Mouse (Mus musculus): ENCODE data around the gene Ppig.
"Not testable (repeated sequence)": the region's sequence is repeated elsewhere in the genome, so short reads cannot be mapped to it uniquely, and the experiment has no call there.

Gene Ppig

GRCm38 (mm10) chr2:69722273-69722649, at the start of gene Ppig:
Gene Ppig, plus strand, starts transcription at chr2:69722545.
- no peak for DNase-seq (ENCODE audit: low spot score)

GRCm38 (mm10) chr2:69673723-69674122, 48.6 kb upstream of the Ppig start:
- DNase-seq (ENCODE audit: low spot score): no peak

- DNase-seq (ENCODE audit: low spot score): no peak
These were observed 47.1 kb upstream of the Ppig start for GRCm38 (mm10) chr2:69675266-69675665.

DNA sequence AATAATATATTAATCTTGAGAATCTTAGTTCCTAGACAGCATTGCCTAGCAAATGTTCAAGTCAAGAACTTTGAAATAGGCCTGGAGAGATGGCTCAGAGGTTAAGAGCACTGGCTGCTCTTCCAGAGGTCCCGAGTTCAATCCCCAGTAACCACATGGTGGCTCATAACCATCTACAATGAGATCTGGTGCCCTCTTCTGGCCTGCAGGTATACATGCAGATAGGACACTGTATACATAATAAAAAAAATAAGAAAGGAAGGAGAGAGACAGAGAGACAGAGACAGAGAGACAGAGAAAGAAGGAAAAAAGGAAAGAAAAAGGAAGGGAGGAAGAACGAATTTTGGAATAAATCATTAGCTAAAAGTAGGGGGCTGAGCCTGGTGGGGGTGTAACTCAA, 45.6 kb upstream of the Ppig start:
- no peak for DNase-seq (ENCODE audit: low spot score)

DNA sequence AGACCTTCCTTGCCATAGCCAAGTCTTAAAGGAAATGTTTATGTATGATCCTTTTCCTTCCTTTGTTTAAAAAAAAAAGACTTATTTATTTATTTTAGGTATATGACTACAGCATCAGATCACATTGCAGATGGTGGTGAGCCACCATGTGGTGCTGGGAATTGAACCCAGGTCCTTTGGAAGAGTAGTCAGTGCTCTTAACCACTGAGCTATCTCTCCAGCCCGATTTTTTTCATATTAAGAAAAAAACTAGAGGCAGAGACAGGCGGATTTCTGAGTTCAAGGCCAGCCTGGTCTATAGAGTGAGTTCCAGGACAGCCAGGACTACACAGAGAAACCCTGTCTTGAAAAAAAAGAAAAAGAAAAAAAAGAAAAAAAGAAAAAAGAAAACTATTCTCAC, 45.1 kb upstream of the Ppig start:
- not testable (repeated sequence) for DNase-seq (ENCODE audit: low spot score)

- DNase-seq (ENCODE audit: low spot score): no peak
These were observed 42.4 kb upstream of the Ppig start for GRCm38 (mm10) chr2:69679990-69680389.

GRCm38 (mm10) chr2:69681931-69682330, 40.4 kb upstream of the Ppig start:
- no peak for DNase-seq (ENCODE audit: low spot score)

- DNase-seq (ENCODE audit: low spot score): no peak
These were observed 39.1 kb upstream of the Ppig start for GRCm38 (mm10) chr2:69683036-69683805.

DNA sequence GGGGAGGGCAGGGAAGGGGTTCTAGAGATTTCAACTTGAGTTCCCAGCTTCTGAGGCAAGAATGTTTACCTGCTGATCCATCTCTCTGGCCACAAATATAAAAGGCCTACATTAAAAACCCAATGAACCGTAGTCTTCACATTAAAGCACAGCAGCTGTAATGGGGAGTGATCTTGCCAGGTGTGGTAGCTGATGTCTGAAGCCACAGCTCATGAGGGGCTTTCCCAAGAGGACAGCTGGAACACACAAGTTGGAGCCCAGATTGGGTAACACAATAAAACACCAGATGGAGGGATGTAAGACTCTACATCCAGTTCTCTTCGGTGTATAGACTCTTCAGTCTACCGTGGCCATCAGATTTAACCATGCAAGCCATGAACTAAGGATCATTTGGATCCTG, 37.9 kb upstream of the Ppig start:
- no peak for DNase-seq (ENCODE audit: low spot score)

DNA sequence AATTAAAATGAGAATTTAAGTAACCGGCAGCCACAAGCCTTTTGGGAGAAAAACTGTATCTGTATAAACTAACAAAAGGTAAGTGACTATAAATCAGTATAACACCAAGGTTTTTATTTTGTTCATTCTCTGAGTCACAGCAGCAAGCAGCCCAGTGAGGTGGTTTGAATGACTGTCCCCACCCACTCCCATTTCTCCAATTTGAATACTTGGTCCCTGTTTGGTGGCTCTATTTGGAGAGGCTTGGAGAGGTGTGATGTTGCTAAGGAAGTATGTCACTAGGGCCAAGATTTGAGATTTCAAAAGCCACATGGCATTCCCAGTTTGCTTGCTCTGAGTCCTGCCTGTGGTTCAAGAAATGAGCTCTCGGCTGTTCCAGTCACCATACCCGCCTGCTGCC, 32.1 kb upstream of the Ppig start:
- DNase-seq (ENCODE audit: low spot score): no peak

DNA sequence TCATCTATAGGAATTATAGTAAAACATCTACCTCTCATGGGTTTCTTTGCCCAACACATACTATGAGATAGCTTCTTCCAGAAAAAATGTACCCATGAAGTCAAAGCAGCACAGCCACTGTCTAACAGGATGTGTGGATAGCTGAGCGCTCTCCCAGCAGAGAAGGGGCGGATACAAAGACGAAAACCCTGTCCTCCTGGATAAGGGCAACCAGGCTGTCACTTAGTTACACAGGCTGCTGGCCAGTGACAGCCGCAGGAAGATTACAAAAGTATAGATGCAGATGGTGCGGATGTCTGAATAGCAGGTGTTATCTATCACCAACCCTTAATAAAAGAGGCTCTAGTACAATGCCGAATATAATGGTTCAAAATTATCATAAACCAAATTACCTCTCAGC, 31.5 kb upstream of the Ppig start:
- DNase-seq (ENCODE audit: low spot score): no peak

DNA sequence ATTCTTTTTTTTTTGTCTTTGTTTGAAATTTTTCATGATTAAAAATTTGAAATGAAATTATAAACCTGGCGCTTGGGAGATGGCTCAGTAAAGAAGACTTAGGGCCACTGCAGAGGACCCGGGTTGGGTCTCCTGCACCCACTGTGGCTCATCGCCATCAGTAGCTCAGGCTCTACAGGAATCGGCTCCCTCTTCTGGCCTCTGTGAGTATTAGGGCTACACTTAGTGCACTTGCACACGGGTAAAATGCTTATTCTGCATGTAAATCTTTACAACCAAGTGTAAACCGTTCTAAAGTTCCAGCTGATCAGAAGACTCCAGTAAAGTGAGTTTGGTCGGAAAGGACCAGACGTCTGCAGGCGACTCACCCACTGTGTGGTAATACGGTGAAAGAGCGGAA, 28.8 kb upstream of the Ppig start:
- no peak for DNase-seq (ENCODE audit: low spot score)

DNA sequence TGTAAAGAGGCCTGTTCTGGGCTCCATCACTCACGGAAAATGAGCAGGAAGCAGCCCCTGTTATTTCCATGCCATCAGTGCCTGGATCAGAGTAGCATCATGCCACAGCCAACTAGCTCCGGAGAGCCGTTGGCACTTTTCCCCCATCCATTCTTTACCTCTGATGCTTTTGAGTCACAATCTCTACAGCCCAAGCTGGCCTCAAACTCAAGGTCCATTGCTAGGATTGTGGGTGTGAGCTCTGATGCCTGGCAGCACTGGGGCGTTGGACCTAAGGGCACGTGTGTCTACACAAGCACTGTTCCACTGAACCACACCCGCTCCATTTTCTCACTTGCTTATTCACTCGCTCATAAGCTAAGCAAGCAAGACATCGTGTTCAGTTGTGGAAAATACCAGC, 21.9 kb upstream of the Ppig start:
- DNase-seq (ENCODE audit: low spot score): no peak

DNA sequence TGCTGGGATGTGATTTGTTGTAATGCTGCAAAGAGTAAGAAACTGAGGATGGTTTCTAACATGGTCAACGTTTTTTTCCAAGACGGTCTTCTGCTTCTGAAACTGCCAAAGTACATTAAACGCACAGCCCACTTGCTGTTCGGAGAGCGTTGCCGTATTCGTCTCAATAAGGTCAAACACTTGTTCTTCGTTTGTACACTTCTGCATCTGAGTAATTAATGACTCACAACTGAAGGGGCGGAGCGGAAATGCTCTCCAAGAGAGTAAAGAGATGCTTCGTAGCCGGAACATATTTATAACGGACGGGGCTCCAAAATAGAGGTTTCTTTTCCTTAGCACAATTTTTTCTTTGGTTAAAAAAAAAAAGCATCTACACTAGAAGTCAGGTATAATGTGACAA, 10.2 kb upstream of the Ppig start:
- DNase-seq (ENCODE audit: low spot score): no peak

DNA sequence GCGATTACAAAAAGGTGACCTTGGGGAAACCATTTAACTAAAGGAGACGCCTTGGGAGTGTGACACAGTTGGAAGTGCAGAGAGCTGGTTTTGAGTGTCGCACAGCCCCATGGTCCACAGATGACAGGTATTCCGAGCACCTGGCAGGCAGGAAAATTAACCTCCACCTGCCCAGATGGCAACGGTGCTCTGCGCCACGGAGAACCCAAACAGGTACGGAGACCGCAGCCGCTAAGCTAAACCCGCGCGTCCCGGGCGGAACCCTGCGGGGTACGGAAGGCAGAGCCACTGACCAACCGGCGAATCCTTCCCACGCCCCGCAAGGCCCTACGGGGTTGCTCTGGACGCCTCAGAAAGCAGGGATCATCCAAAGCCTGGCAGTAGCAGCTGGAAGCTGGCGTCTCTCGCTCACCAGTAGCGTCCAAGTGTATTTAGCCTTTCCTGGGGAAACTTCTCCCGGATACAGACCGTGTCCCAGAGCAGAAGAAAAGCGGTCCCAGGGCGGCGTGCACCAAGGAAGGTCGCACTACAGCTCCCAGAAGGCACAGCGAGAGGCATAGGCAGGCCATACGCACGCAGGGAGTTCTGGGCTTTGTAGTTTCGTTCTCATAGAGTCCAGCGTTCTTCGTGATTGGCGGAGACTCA, 9.2 kb upstream of the Ppig start, which contains the start of gene Fastkd1:
Fastkd1 (minus strand) TSS at position 536 of the 645 bp plus-strand sequence.
- DNase-seq (ENCODE audit: low spot score): peak; percentile 87

DNA sequence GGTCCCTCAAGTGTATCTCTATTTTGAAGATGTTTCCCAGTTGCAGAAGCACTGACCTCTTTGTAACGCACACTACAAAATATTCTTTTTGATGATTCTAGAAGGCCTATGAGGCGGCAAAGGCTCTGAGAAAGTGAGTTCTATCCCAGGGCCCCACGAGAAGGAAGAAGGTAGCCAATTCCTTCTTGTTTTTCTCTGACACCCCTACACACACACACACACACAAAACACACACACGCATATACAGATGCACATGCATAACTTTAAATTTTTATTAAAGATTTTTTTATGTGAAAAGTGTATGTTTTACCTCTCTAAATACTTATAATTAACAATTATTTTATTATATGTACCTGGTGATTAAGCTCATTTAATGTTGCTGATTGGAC, 8.7 kb upstream of the Ppig start:
- no peak for DNase-seq (ENCODE audit: low spot score)

DNA sequence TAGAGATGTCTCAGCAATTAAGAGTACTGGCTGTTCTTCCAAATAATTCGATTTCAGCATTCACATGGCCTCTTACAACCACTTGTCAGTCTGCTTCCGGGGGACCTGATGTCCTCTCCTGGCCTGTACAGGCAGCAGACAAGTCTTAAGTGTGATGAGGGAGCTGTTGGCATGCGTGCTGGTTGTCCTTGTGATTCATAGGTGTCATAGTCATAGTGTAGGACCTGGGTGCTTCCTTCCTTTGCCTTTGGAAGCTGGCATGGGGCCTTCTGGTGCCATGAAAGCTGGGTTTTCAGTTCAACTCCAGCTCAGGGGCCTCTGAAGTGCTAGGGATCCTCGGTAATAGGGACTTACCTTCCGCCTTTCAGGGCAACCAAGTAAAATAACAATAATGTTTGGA, 8.2 kb upstream of the Ppig start:
- DNase-seq (ENCODE audit: low spot score): no peak

GRCm38 (mm10) chr2:69716483-69716882, 5.9 kb upstream of the Ppig start:
- no peak for DNase-seq (ENCODE audit: low spot score)

DNA sequence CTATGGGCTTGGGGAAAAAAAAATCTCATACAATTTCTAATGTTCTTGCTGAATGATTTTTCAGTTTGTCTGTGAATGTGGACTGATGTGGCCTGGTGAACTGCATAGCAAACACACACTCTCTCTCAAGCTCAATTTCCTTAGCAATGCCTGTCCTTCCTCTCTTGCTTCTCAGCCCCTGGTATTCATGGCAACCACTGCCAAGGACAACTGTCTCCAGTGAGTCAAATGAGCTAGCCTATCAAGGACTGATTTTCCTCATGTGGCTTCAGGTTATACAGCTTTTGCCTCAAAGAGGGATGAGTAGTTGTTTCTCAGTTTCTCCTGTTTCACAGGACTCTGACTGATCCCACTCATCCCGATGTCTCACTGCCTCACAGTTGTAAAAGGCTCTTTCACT, 3.2 kb upstream of the Ppig start:
- no peak for DNase-seq (ENCODE audit: low spot score)

DNA sequence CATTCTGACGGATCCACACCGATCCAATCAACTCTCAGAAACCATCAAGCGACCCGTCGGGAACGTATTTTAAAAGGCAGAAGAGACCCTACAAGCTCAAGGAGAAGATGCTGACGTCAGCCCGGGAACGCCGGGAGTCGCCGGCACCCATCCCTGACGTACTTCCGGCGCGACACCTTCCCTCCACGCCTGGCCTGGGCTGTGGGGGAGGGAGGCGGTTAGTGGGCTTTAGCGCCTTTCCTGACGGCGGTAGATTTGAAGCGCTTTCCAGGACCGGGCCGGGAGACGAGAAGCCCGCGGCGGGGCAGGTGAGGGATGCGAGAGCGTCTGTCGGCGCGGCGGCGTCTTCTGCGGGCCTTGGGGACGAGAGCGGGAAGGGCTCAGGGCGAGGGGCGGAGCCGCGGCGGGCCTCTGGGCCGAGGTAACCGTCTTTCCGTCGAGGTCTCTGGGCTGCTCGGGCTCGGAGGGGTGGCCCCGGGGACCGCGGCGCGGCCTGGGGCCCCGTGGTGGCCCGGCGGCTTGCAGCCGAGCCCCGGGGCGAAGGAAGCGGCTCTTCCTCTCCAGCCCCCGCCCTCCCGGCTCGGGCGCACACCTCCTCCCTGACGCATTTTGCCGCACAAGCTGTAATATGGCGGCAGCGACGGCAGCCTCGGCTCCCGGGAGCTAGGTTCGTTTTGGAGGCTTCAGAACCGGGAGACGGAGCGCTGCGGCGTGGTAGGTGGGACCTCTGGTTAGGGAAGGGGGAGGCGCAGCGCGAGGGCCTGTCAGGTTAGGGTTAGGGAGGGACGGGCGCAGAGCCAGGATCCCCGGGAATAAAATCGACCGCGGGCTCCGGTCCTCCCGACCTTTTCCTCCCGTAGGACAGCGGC, 539 bp downstream of the Ppig start:
- peak; percentile 81 for DNase-seq (ENCODE audit: low spot score)

- no peak for DNase-seq (ENCODE audit: low spot score)
These were observed 1.1 kb downstream of the Ppig start for GRCm38 (mm10) chr2:69723519-69723825.

GRCm38 (mm10) chr2:69745091-69745490, 22.7 kb downstream of the Ppig start:
- DNase-seq (ENCODE audit: low spot score): no peak

DNA sequence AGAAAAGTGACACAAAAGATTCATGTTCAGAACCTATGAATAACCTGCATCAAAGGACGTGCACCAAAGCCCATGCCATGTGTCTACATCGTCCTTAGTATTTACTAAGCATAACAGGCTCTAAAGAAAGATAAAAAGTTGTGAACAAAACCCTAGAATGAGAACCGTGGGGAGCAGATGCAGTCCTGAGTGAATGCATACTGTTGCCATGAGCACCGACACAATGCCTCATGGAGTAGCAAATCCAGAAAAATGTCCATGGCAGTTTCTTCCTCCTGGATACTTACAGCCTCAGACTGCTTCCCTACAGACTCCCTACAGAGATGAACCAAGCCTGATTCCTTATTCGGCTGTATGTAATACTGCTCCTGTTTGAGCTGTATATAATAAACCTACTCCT, 38.6 kb downstream of the Ppig start:
- no peak for DNase-seq (ENCODE audit: low spot score)

Measured in layer of hippocampus, adult 9-10 months (tissue).